Mouse (Mus musculus): Measurements from ENCODE around the gene Fntb.

DNA sequence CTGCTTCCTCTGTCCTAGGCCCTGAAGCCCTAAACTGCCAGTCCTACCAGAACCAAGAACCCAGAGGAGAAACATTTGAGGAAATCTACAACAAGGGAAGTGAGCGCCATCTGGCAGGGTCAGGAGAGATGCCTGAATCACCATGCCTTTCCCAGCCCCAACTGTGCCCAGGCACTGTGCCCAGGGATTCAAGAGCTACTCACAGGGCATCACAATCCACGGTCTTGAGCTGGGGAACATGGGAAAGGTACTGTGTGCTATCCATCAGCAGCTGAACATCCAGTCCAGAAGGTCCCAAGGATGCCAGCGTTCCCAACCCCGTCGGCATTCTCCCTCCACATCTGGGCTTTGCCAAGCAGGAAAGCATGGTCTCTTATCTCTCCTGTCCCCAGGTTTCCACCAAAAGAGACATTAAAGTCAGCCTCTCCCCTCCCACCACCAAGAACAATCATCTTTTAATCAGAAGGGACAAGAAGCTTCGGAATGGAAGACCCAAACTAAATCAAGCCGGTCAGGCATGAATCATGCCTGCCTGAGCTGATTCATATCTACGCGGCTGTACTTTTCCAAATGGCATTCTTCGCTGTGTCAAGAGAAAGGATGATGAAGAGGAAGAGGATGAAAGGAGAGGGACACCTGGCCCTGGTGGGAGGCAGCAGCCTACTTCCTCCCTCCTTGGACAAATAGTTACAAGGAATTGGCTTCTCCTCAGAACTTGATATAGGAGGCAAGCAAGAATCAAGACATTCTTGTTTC lies 39.8 kb downstream of the Fntb start:
- TF ChIP-seq ZC3H11A (IDR thresholded peaks at IDR 0.05; ENCODE audit: low read depth, low read length) (no peak), EP300 (IDR thresholded peaks at IDR 0.05; ENCODE audit: low read depth in 1 of 2, low read length in 2 of 2) (no peak), USF2 (IDR thresholded peaks at IDR 0.05; ENCODE audit: borderline replicate concordance in 1 of 2, insufficient read depth in 1 of 2, low read depth in 1 of 2, low read length in 2 of 2) (no peak), POLR2A (IDR thresholded peaks at IDR 0.05; ENCODE audit: control insufficient read depth in 1 of 2, insufficient read depth in 1 of 2, low read depth in 1 of 2, low read length in 2 of 2, poor library complexity in 1 of 2) (no peak), GABPA (IDR thresholded peaks at IDR 0.05; ENCODE audit: low read depth, low read length) (no peak), GATA1 (IDR thresholded peaks at IDR 0.05; ENCODE audit: low read depth, low read length) (no peak)
